Mouse (Mus musculus) forebrain, embryonic 16.5 days (tissue): ENCODE data around the gene Rtn4r. TPM values are rescaled to one million over a fixed set of nuclear protein-coding genes. Genes with fewer than 3 reads are reported as not detected.

Experiments
- ATAC-seq: fragments of 200-750 bp; cut with Nextera tagmentation; 2 replicates; pipeline ENCODE4 v1.8.0; 2017; ENCODE audit warnings: mild to moderate bottlenecking, moderate library complexity
- H3K27ac ChIP-seq: fragments of 300-500 bp; sonication (generic); 2 replicates; pipeline ENCODE4 v1.5.1; 2014; ENCODE audit warnings: low read length, control low read depth
- H3K27me3 ChIP-seq: fragments of 300-500 bp; sonication (generic); replicated peaks from 2 replicates; pipeline ENCODE4 v1.6.1; 2014; ENCODE audit warnings: low read length; ENCODE audit not compliant: control insufficient read depth, insufficient read depth
- H3K36me3 ChIP-seq: fragments of 300-500 bp; sonication (generic); 2 replicates; pipeline ENCODE4 v1.6.1; 2014; ENCODE audit not compliant: control insufficient read depth, insufficient read depth
- H3K4me1 ChIP-seq: fragments of 300-500 bp; sonication (generic); replicated peaks from 2 replicates; pipeline ENCODE4 v1.6.1; 2014; ENCODE audit warnings: low read length; ENCODE audit not compliant: control insufficient read depth, insufficient read depth
- H3K4me2 ChIP-seq: fragments of 300-500 bp; sonication (generic); 2 replicates; pipeline ENCODE4 v1.6.1; 2014; ENCODE audit warnings: mild to moderate bottlenecking, low read length, control low read depth
- H3K4me3 ChIP-seq: fragments of 300-500 bp; sonication (generic); replicated peaks from 2 replicates; pipeline ENCODE4 v1.5.1; 2014; ENCODE audit warnings: mild to moderate bottlenecking, low read length, control low read depth
- H3K9ac ChIP-seq: fragments of 300-500 bp; sonication (generic); replicated peaks from 2 replicates; pipeline ENCODE4 v1.6.1; 2014; ENCODE audit warnings: low read depth, low read length, control low read depth
- H3K9me3 ChIP-seq: fragments of 300-500 bp; sonication (generic); 2 replicates; pipeline ENCODE4 v1.6.1; 2016; ENCODE audit warnings: low read length; ENCODE audit not compliant: control insufficient read depth
- WGBS: fragments of 180-500 bp; shearing (Covaris S2); extraction: QIAGEN DNeasy Blood & Tissue Kit; methylation state at CpG from one replicate; pipeline ENCODE4 v1.1.7; 2014; 5-methylcytosine and 5-hydroxymethylcytosine counted together
- polyA plus RNA-seq: library from polyadenylated mRNA; unstranded; fragments of >200 nt; fragmentation: Nextera tagmentation; extraction: Ambion mirVana; gene quantifications from 2 replicates; pipeline ENCODE4 v1.2.1, GENCODE M21; 2015

Gene Rtn4r
- polyA plus RNA-seq, 1 experiment from 2014 or later = 24.4 TPM

GRCm38 (mm10) chr16:18160514-18160913 lies 33.1 kb downstream of the Rtn4r start:
- no peak overlapping the region for H3K4me3 ChIP-seq
- ATAC-seq = peak; percentile 67
- WGBS = 24% methylated on average over 7 of the region's 7 CpGs
- H3K27ac ChIP-seq = peak overlapping the region; percentile 43
- H3K9me3 ChIP-seq = no peaks in the 10 kb centered on the region
- H3K27me3 ChIP-seq = no peaks in the 10 kb centered on the region
- no peaks in the 10 kb centered on the region for H3K36me3 ChIP-seq
- H3K4me1 ChIP-seq = peaks cover 29% of the 10 kb centered on the region
- no peak overlapping the region for H3K9ac ChIP-seq
- H3K4me2 ChIP-seq = no peak overlapping the region

GRCm38 (mm10) chr16:18161190-18161589 lies 33.7 kb downstream of the Rtn4r start:
- no peak overlapping the region for H3K4me3 ChIP-seq
- H3K27me3 ChIP-seq = no peaks in the 10 kb centered on the region
- H3K4me1 ChIP-seq = peaks cover 29% of the 10 kb centered on the region
- H3K9ac ChIP-seq = no peak overlapping the region
- H3K36me3 ChIP-seq = no peaks in the 10 kb centered on the region
- no peak overlapping the region; the same call in 1 of the 2 replicates for H3K27ac ChIP-seq
- no peaks in the 10 kb centered on the region for H3K9me3 ChIP-seq
- WGBS = 61% methylated on average over 1 of the region's 1 CpGs
- H3K4me2 ChIP-seq = no peak overlapping the region
- ATAC-seq = no peak

GRCm38 (mm10) chr16:18164642-18165238 lies 37.3 kb downstream of the Rtn4r start:
- H3K4me3 ChIP-seq = no peak overlapping the region
- peak; percentile 16; the same call in 1 of the 2 replicates for ATAC-seq
- 21% methylated on average over 2 of the region's 2 CpGs for WGBS
- peaks cover 28% of the 10 kb centered on the region for H3K4me1 ChIP-seq
- no peaks in the 10 kb centered on the region for H3K27me3 ChIP-seq
- no peaks in the 10 kb centered on the region for H3K36me3 ChIP-seq
- no peak overlapping the region for H3K27ac ChIP-seq
- H3K9me3 ChIP-seq = no peaks in the 10 kb centered on the region
- H3K4me2 ChIP-seq = no peak overlapping the region
- H3K9ac ChIP-seq = no peak overlapping the region

- peak overlapping the region; percentile 64; the same call in 1 of the 2 replicates for H3K27ac ChIP-seq
- peaks cover 11% of the 10 kb centered on the region for H3K4me1 ChIP-seq
- no peak overlapping the region for H3K9ac ChIP-seq
- H3K4me3 ChIP-seq = no peak overlapping the region
- no peaks in the 10 kb centered on the region for H3K27me3 ChIP-seq
- no peak overlapping the region for H3K4me2 ChIP-seq
- H3K36me3 ChIP-seq = no peaks in the 10 kb centered on the region
- 0 out of 2 replicates have a peak, but pooled peaks have one; percentile 12 for ATAC-seq
- no peaks in the 10 kb centered on the region for H3K9me3 ChIP-seq
- WGBS = 49% methylated on average over 6 of the region's 6 CpGs
Measured at GRCm38 (mm10) chr16:18166613-18167190, 39.3 kb downstream of the Rtn4r start.

GRCm38 (mm10) chr16:18169156-18169555 lies 41.7 kb downstream of the Rtn4r start:
- H3K9me3 ChIP-seq = no peaks in the 10 kb centered on the region
- no peaks in the 10 kb centered on the region for H3K36me3 ChIP-seq
- no peak overlapping the region for H3K4me3 ChIP-seq
- H3K4me1 ChIP-seq = peaks cover 16% of the 10 kb centered on the region
- no peak for ATAC-seq
- no peak overlapping the region for H3K27ac ChIP-seq
- no peaks in the 10 kb centered on the region for H3K27me3 ChIP-seq
- H3K9ac ChIP-seq = no peak overlapping the region
- no peak overlapping the region for H3K4me2 ChIP-seq
- WGBS = 74% methylated on average over 5 of the region's 5 CpGs

- WGBS = 91% methylated on average over 3 of the region's 3 CpGs
Measured at GRCm38 (mm10) chr16:18169776-18170175, 42.3 kb downstream of the Rtn4r start.

GRCm38 (mm10) chr16:18172266-18172855 lies 44.9 kb downstream of the Rtn4r start:
- Histone ChIP-seq H3K9me3 (no peaks in the 10 kb centered on the region), H3K4me2 (no peak overlapping the region), H3K4me3 (no peak overlapping the region), H3K4me1 (peaks cover 5% of the 10 kb centered on the region), H3K36me3 (no peaks in the 10 kb centered on the region), H3K9ac (no peak overlapping the region), H3K27ac (no peak overlapping the region), H3K27me3 (no peaks in the 10 kb centered on the region)
- ATAC-seq = peak; percentile 49
- WGBS = 11% methylated on average over 7 of the region's 7 CpGs

More at GRCm38 (mm10) chr16:18169776-18170175, 42.3 kb downstream of the Rtn4r start:
- H3K36me3 ChIP-seq = no peaks in the 10 kb centered on the region
- H3K4me2 ChIP-seq = no peak overlapping the region
- no peaks in the 10 kb centered on the region for H3K27me3 ChIP-seq
- peaks cover 13% of the 10 kb centered on the region for H3K4me1 ChIP-seq
- H3K9ac ChIP-seq = no peak overlapping the region
- ATAC-seq = no peak
- no peak overlapping the region for H3K4me3 ChIP-seq
- H3K27ac ChIP-seq = no peak overlapping the region
- H3K9me3 ChIP-seq = no peaks in the 10 kb centered on the region

- no peak overlapping the region for H3K4me2 ChIP-seq
- H3K4me1 ChIP-seq = peaks cover 5% of the 10 kb centered on the region
- WGBS = 61% methylated on average over 9 of the region's 9 CpGs
- ATAC-seq = peak; percentile 45; the same call in 1 of the 2 replicates
- H3K9ac ChIP-seq = no peak overlapping the region
- no peaks in the 10 kb centered on the region for H3K36me3 ChIP-seq
- no peak overlapping the region for H3K4me3 ChIP-seq
- no peaks in the 10 kb centered on the region for H3K27me3 ChIP-seq
- H3K27ac ChIP-seq = no peak overlapping the region
- no peaks in the 10 kb centered on the region for H3K9me3 ChIP-seq
Measured at GRCm38 (mm10) chr16:18173231-18173630, 45.8 kb downstream of the Rtn4r start.

- no peaks in the 10 kb centered on the region for H3K9me3 ChIP-seq
- peaks cover 5% of the 10 kb centered on the region for H3K4me1 ChIP-seq
- H3K4me3 ChIP-seq = no peak overlapping the region
- no peaks in the 10 kb centered on the region for H3K36me3 ChIP-seq
- no peaks in the 10 kb centered on the region for H3K27me3 ChIP-seq
- no peak for ATAC-seq
- no peak overlapping the region for H3K9ac ChIP-seq
- H3K4me2 ChIP-seq = no peak overlapping the region
- H3K27ac ChIP-seq = no peak overlapping the region
- WGBS = 64% methylated on average over 11 of the region's 11 CpGs
Measured at GRCm38 (mm10) chr16:18173788-18174187, 46.3 kb downstream of the Rtn4r start.
